Mouse (Mus musculus) heart, adult 2 months (tissue): ENCODE results near the gene Pkd1l2.

Source experiments
- CTCF ChIP-seq: fragments of 200-600 bp; IDR thresholded peaks from 2 replicates; pipeline ENCODE4 v1.8.1; 2022; ENCODE audit warnings: antibody characterized with exemption, mild to moderate bottlenecking, moderate library complexity
- POLR2A ChIP-seq: fragments of 200-500 bp; IDR thresholded peaks from 2 replicates; pipeline ENCODE4 v1.6.1; 2011; ENCODE audit warnings: mild to moderate bottlenecking, low read depth, low read length, control low read depth; ENCODE audit not compliant: insufficient read depth

- no peak for TF ChIP-seq CTCF
- TF ChIP-seq POLR2A, result no peak
Observed at GRCm38 (mm10) chr8:117115094-117115493, 32.8 kb upstream of the Pkd1l2 start.
